Mouse (Mus musculus) CH12.LX (cell line): ENCODE measurements around the gene Rab5b. TPM values are rescaled to one million over a fixed set of nuclear protein-coding genes. Genes with fewer than 3 reads are reported as not detected.

Experiments used
- DNase-seq: peaks from one replicate; pipeline ENCODE4 v3.0.0-alpha.2; 2013; ENCODE audit errors: extremely low read depth
- H3K27ac ChIP-seq: 2 replicates; pipeline ENCODE4 v1.5.1; 2012; ENCODE audit warnings: low read depth, mild to moderate bottlenecking, control low read depth, moderate library complexity; ENCODE audit not compliant: insufficient read depth
- H3K27me3 ChIP-seq: replicated peaks from 2 replicates; pipeline ENCODE3; 2012; ENCODE audit warnings: inconsistent platforms
- H3K36me3 ChIP-seq, 2 experiments: replicated peaks in 1 of 2; 2 replicates each; pipeline versions ENCODE3 to v1.6.1; 2012; ENCODE audit warnings: inconsistent platforms in 1 of 2, low read length in 1 of 2, mild to moderate bottlenecking in 1 of 2, mixed read lengths in 1 of 2, moderate library complexity in 1 of 2; ENCODE audit not compliant: control insufficient read depth in 1 of 2, insufficient read depth in 1 of 2
- H3K4me1 ChIP-seq, 2 experiments: 2 replicates each; pipeline ENCODE4 v1.6.1; 2012; ENCODE audit warnings: inconsistent platforms in 1 of 2, moderate library complexity in 1 of 2; ENCODE audit not compliant: insufficient read depth in 2 of 2, control insufficient read depth in 1 of 2
- H3K4me2 ChIP-seq: 2 replicates; pipeline ENCODE4 v1.6.1; 2012; ENCODE audit warnings: low read depth, mild to moderate bottlenecking, control low read depth; ENCODE audit not compliant: poor library complexity, insufficient read depth, severe bottlenecking
- H3K4me3 ChIP-seq, 3 experiments: fragments of 150-350 bp in 1 of 3; sonication (generic) in 1 of 3; replicated peaks in 1 of 3; 2 replicates each; pipeline versions ENCODE3 to v1.5.1; 2011 to 2012; ENCODE audit warnings: low read depth in 2 of 3, low read length in 2 of 3, mild to moderate bottlenecking in 2 of 3, moderate library complexity in 2 of 3, control low read depth in 1 of 3, improper control_type of control experiment in 1 of 3, inconsistent platforms in 1 of 3, mixed read lengths in 1 of 3; ENCODE audit not compliant: poor library complexity in 1 of 3
- H3K79me2 ChIP-seq: replicated peaks from 2 replicates; pipeline ENCODE4 v1.6.1; 2012; ENCODE audit warnings: mild to moderate bottlenecking, moderate library complexity; ENCODE audit not compliant: control insufficient read depth, poor library complexity, insufficient read depth, severe bottlenecking; ENCODE audit errors: extremely low read depth
- H3K9ac ChIP-seq: 2 replicates; pipeline ENCODE4 v1.6.1; 2012; ENCODE audit warnings: low read depth, mild to moderate bottlenecking, control low read depth, moderate library complexity; ENCODE audit not compliant: insufficient read depth
- H3K9me3 ChIP-seq: replicated peaks from 2 replicates; pipeline ENCODE3; 2012; ENCODE audit warnings: low read length, inconsistent platforms, mixed read lengths
- BHLHE40 ChIP-seq: IDR thresholded peaks from 2 replicates; pipeline ENCODE4 v1.6.1; 2011; ENCODE audit warnings: mild to moderate bottlenecking, low read depth, low read length, improper control_type of control experiment
- CHD2 ChIP-seq: IDR thresholded peaks from 2 replicates; pipeline ENCODE4 v1.6.1; 2011; ENCODE audit warnings: low read length, improper control_type of control experiment
- CTCF ChIP-seq, 2 experiments: IDR thresholded peaks in 1 of 2; conservative IDR thresholded peaks in 1 of 2; 2 replicates each; pipeline ENCODE4 v1.5.1; 2011 to 2012; ENCODE audit warnings: low read depth in 2 of 2, low read length in 2 of 2, improper control_type of control experiment in 1 of 2, inconsistent platforms in 1 of 2, mild to moderate bottlenecking in 1 of 2, moderate library complexity in 1 of 2
- E2F4 ChIP-seq: IDR thresholded peaks from 2 replicates; pipeline ENCODE4 v1.6.1; 2011; ENCODE audit warnings: low read depth, low read length, improper control_type of control experiment; ENCODE audit not compliant: insufficient replicate concordance
- EP300 ChIP-seq: IDR thresholded peaks from 2 replicates; pipeline ENCODE4 v1.6.1; 2011; ENCODE audit warnings: low read length, improper control_type of control experiment
- HCFC1 ChIP-seq: IDR thresholded peaks from 2 replicates; pipeline ENCODE4 v1.6.1; 2012; ENCODE audit warnings: low read depth, mild to moderate bottlenecking, inconsistent platforms, low read length, improper control_type of control experiment
- JUND ChIP-seq: conservative IDR thresholded peaks from 2 replicates; pipeline ENCODE4 v1.6.1; 2011; ENCODE audit warnings: low read depth, low read length, improper control_type of control experiment
- MAFK ChIP-seq: IDR thresholded peaks from 2 replicates; pipeline ENCODE4 v1.6.1; 2011; ENCODE audit warnings: low read length, improper control_type of control experiment; ENCODE audit not compliant: insufficient replicate concordance
- MXI1 ChIP-seq: IDR thresholded peaks from 2 replicates; pipeline ENCODE4 v1.6.1; 2011; ENCODE audit warnings: mild to moderate bottlenecking, low read depth, low read length, improper control_type of control experiment
- NRF1 ChIP-seq: IDR thresholded peaks from 2 replicates; pipeline ENCODE4 v1.6.1; 2014; ENCODE audit warnings: low read depth, mild to moderate bottlenecking, inconsistent platforms, low read length, improper control_type of control experiment, moderate library complexity
- RCOR1 ChIP-seq: conservative IDR thresholded peaks from 2 replicates; pipeline ENCODE4 v1.6.1; 2012; ENCODE audit warnings: low read depth, mild to moderate bottlenecking, inconsistent platforms, low read length, improper control_type of control experiment
- SIN3A ChIP-seq: IDR thresholded peaks from 2 replicates; pipeline ENCODE4 v1.6.1; 2012; ENCODE audit warnings: low read length, improper control_type of control experiment, inconsistent platforms
- SMC3 ChIP-seq: IDR thresholded peaks from 2 replicates; pipeline ENCODE4 v1.6.1; 2011; ENCODE audit warnings: low read depth, low read length, improper control_type of control experiment
- TBP ChIP-seq: conservative IDR thresholded peaks from 2 replicates; pipeline ENCODE4 v1.6.1; 2011; ENCODE audit warnings: low read depth, low read length, improper control_type of control experiment
- TCF12 ChIP-seq: IDR thresholded peaks from 2 replicates; pipeline ENCODE4 v1.6.1; 2014; ENCODE audit warnings: low read depth, mild to moderate bottlenecking, inconsistent platforms, low read length, improper control_type of control experiment
- USF2 ChIP-seq: conservative IDR thresholded peaks from 2 replicates; pipeline ENCODE4 v1.6.1; 2011; ENCODE audit warnings: low read depth, low read length, improper control_type of control experiment
- ZKSCAN1 ChIP-seq: IDR thresholded peaks from 2 replicates; pipeline ENCODE4 v1.6.1; 2012; ENCODE audit warnings: low read depth, inconsistent platforms, low read length, improper control_type of control experiment, borderline replicate concordance
- dilution Hi-C: fragments of 300-500 bp; cut with MboI; formaldehyde crosslinking; loops from 2 replicates; pipeline ENCODE4 v1.14.3; 2020; ENCODE audit warnings: low sequenced_read_pairs; ENCODE audit not compliant: extremely low pct_unique_long_range_greater_than_20kb, extremely low pct_ligation_motif_present
- in situ Hi-C: fragments of 300-500 bp; cut with MboI; formaldehyde crosslinking; loops from 3 replicates; pipeline ENCODE4 v1.14.3; 2019; ENCODE audit warnings: low sequenced_read_pairs, low pct_ligation_motif_present, low pct_unique_long_range_greater_than_20kb, mixed read lengths
- polyA plus RNA-seq: library from polyadenylated mRNA; unstranded; fragments of >175 nt; gene quantifications from 2 replicates; pipeline ENCODE4 v1.2.1, GENCODE M21; 2012; ENCODE audit warnings: low read depth; ENCODE audit not compliant: insufficient read length
- total RNA-seq, 2 experiments: library from RNA; depleted of rRNA; stranded (reverse); fragments of 300-350 nt in 1 of 2; fragments of >200 nt in 1 of 2; gene quantifications; 2 replicates each; pipeline ENCODE4 v1.2.3; 2012 to 2014

Rab5b gene
- total and polyA plus RNA-seq, 3 experiments, result 20.4 to 34.4 (median 27.4) TPM

GRCm38 (mm10) chr10:128627398-128628317 lies 68.4 kb downstream of the Rab5b start:
- H3K79me2 ChIP-seq, result peaks cover 24% of the 10 kb centered on the region
- TF ChIP-seq JUND (no peak), CHD2 (no peak), HCFC1 (no peak), MAFK (no peak), USF2 (no peak), MXI1 (no peak), SMC3 (no peak), E2F4 (no peak), TCF12 (no peak), SIN3A (no peak), NRF1 (no peak), ZKSCAN1 (no peak), BHLHE40 (no peak), RCOR1 (no peak), EP300 (no peak), CTCF (conservative IDR thresholded peaks at IDR 0.05 in 1 of 2, IDR thresholded peaks at IDR 0.05 in 1 of 2; ENCODE audit: low read depth in 2 of 2, low read length in 2 of 2) (no peak), TBP (no peak)
- TF ChIP-seq, all 38 proteins: peak for 0
- no peak overlapping the region for H3K4me3 ChIP-seq
- in situ Hi-C loops (loop anchor here (5.0 kb wide), 1 partner anchor 45 kb away; the partner anchor contains the start of gene Suox), dilution Hi-C loops (no loop called here)
- no peak overlapping the region for H3K4me2 ChIP-seq
- no peak for DNase-seq
- peaks cover 24 to 27% of the 10 kb centered on the region in 2 experiments for H3K36me3 ChIP-seq
- no peaks in the 10 kb centered on the region for H3K9me3 ChIP-seq
- no peak overlapping the region for H3K27ac ChIP-seq
- H3K4me1 ChIP-seq, result peaks cover 7 to 11% of the 10 kb centered on the region in 2 experiments
- H3K27me3 ChIP-seq, result no peaks in the 10 kb centered on the region
- H3K9ac ChIP-seq, result no peak overlapping the region

Other genes starting within 250 kb of the Rab5b start
Only the 20 nearest of the 25 such genes appear.
- 555 and 601 TPM in 2 replicates for gene Myl6, start 202.1 kb downstream of the Rab5b start, total RNA-seq (2012; rRNA removed)
- gene Myl6, start 202.1 kb downstream of the Rab5b start, total RNA-seq (2014; rRNA removed), result 560 and 610 TPM in 2 replicates
- gene Myl6, start 202.1 kb downstream of the Rab5b start, polyA plus RNA-seq, result 366 and 413 TPM in 2 replicates
- gene Myl6b, start 197.6 kb downstream of the Rab5b start, total RNA-seq (2012; rRNA removed), result 2.5 and 2.6 TPM in 2 replicates
- 0.39 and 1.1 TPM in 2 replicates for gene Myl6b, start 197.6 kb downstream of the Rab5b start, total RNA-seq (2014; rRNA removed)
- 3.2 and 3.9 TPM in 2 replicates for gene Myl6b, start 197.6 kb downstream of the Rab5b start, polyA plus RNA-seq
- gene Esyt1, start 170.4 kb downstream of the Rab5b start, total RNA-seq (2012; rRNA removed), result 43.2 and 48.0 TPM in 2 replicates
- gene Esyt1, start 170.4 kb downstream of the Rab5b start, total RNA-seq (2014; rRNA removed), result 20.2 and 20.6 TPM in 2 replicates
- gene Esyt1, start 170.4 kb downstream of the Rab5b start, polyA plus RNA-seq, result 33.0 and 38.2 TPM in 2 replicates
- 19.9 and 20.9 TPM in 2 replicates for gene Zc3h10, start 148.5 kb downstream of the Rab5b start, total RNA-seq (2012; rRNA removed)
- gene Zc3h10, start 148.5 kb downstream of the Rab5b start, total RNA-seq (2014; rRNA removed), result 16.2 TPM in 2 replicates
- 14.4 and 14.6 TPM in 2 replicates for gene Zc3h10, start 148.5 kb downstream of the Rab5b start, polyA plus RNA-seq
- gene Rpl41, start 147.0 kb downstream of the Rab5b start, total RNA-seq (2012; rRNA removed), result 7,686 and 8,549 TPM in 2 replicates
- 2,395 and 2,709 TPM in 2 replicates for gene Rpl41, start 147.0 kb downstream of the Rab5b start, total RNA-seq (2014; rRNA removed)
- gene Rpl41, start 147.0 kb downstream of the Rab5b start, polyA plus RNA-seq, result 6,293 and 8,065 TPM in 2 replicates
- gene Pa2g4, start 130.3 kb downstream of the Rab5b start, total RNA-seq (2012; rRNA removed), result 133 and 166 TPM in 2 replicates
- gene Pa2g4, start 130.3 kb downstream of the Rab5b start, total RNA-seq (2014; rRNA removed), result 126 and 129 TPM in 2 replicates
- 550 and 650 TPM in 2 replicates for gene Pa2g4, start 130.3 kb downstream of the Rab5b start, polyA plus RNA-seq
- gene Erbb3, start 106.6 kb downstream of the Rab5b start, total RNA-seq (2012; rRNA removed), result 12.6 and 13.2 TPM in 2 replicates
- 11.3 and 13.0 TPM in 2 replicates for gene Erbb3, start 106.6 kb downstream of the Rab5b start, total RNA-seq (2014; rRNA removed)
- 7.4 and 7.7 TPM in 2 replicates for gene Erbb3, start 106.6 kb downstream of the Rab5b start, polyA plus RNA-seq
- 2,580 and 2,987 TPM in 2 replicates for gene Rps26, start 69.5 kb downstream of the Rab5b start, total RNA-seq (2012; rRNA removed)
- gene Rps26, start 69.5 kb downstream of the Rab5b start, total RNA-seq (2014; rRNA removed), result 1,667 and 1,906 TPM in 2 replicates
- 2,220 and 2,250 TPM in 2 replicates for gene Rps26, start 69.5 kb downstream of the Rab5b start, polyA plus RNA-seq
- gene Ikzf4, start 50.3 kb downstream of the Rab5b start, total RNA-seq (2012; rRNA removed), result 0.08 and 0.13 TPM in 2 replicates
- 0.09 TPM in 1 of 2 replicates, not detected in the other for gene Ikzf4, start 50.3 kb downstream of the Rab5b start, total RNA-seq (2014; rRNA removed)
- gene Ikzf4, start 50.3 kb downstream of the Rab5b start, polyA plus RNA-seq, result 0.57 and 1.5 TPM in 2 replicates
- 8.3 and 10.5 TPM in 2 replicates for gene Suox, start 22.2 kb downstream of the Rab5b start, total RNA-seq (2012; rRNA removed)
- gene Suox, start 22.2 kb downstream of the Rab5b start, total RNA-seq (2014; rRNA removed), result 10.9 and 11.4 TPM in 2 replicates
- gene Suox, start 22.2 kb downstream of the Rab5b start, polyA plus RNA-seq, result 9.0 TPM in 2 replicates
- gene Pmel, start 7.9 kb upstream of the Rab5b start, total RNA-seq (2012; rRNA removed), result 7.1 and 7.6 TPM in 2 replicates
- gene Pmel, start 7.9 kb upstream of the Rab5b start, total RNA-seq (2014; rRNA removed), result 5.3 and 5.5 TPM in 2 replicates
- gene Pmel, start 7.9 kb upstream of the Rab5b start, polyA plus RNA-seq, result 8.8 and 9.4 TPM in 2 replicates
- 38.9 and 47.1 TPM in 2 replicates for gene Cdk2, start 8.8 kb upstream of the Rab5b start, total RNA-seq (2012; rRNA removed)
- 79.3 and 86.9 TPM in 2 replicates for gene Cdk2, start 8.8 kb upstream of the Rab5b start, total RNA-seq (2014; rRNA removed)
- gene Cdk2, start 8.8 kb upstream of the Rab5b start, polyA plus RNA-seq, result 75.3 and 89.2 TPM in 2 replicates
- 5.9 and 6.6 TPM in 2 replicates for gene Dgka, start 48.6 kb upstream of the Rab5b start, total RNA-seq (2012; rRNA removed)
- 3.4 TPM in 2 replicates for gene Dgka, start 48.6 kb upstream of the Rab5b start, total RNA-seq (2014; rRNA removed)
- gene Dgka, start 48.6 kb upstream of the Rab5b start, polyA plus RNA-seq, result 9.0 and 9.5 TPM in 2 replicates
- 52.8 and 63.1 TPM in 2 replicates for gene Pym1, start 51.6 kb upstream of the Rab5b start, total RNA-seq (2012; rRNA removed)
- gene Pym1, start 51.6 kb upstream of the Rab5b start, total RNA-seq (2014; rRNA removed), result 84.9 and 87.8 TPM in 2 replicates
- gene Pym1, start 51.6 kb upstream of the Rab5b start, polyA plus RNA-seq, result 75.6 and 86.6 TPM in 2 replicates
- gene Mmp19, start 94.6 kb upstream of the Rab5b start, total RNA-seq (2012; rRNA removed), result 0.76 and 1.3 TPM in 2 replicates
- gene Mmp19, start 94.6 kb upstream of the Rab5b start, total RNA-seq (2014; rRNA removed), result 0.39 and 0.50 TPM in 2 replicates
- 0.57 and 0.72 TPM in 2 replicates for gene Mmp19, start 94.6 kb upstream of the Rab5b start, polyA plus RNA-seq
- 33.4 and 33.7 TPM in 2 replicates for gene Dnajc14, start 107.8 kb upstream of the Rab5b start, total RNA-seq (2012; rRNA removed)
- 24.8 and 25.3 TPM in 2 replicates for gene Dnajc14, start 107.8 kb upstream of the Rab5b start, total RNA-seq (2014; rRNA removed)
- gene Dnajc14, start 107.8 kb upstream of the Rab5b start, polyA plus RNA-seq, result 32.6 and 32.8 TPM in 2 replicates
- gene Tmem198b, start 108.1 kb upstream of the Rab5b start, total RNA-seq (2012; rRNA removed), result 1.2 and 2.0 TPM in 2 replicates
- gene Tmem198b, start 108.1 kb upstream of the Rab5b start, total RNA-seq (2014; rRNA removed), result 2.0 and 2.6 TPM in 2 replicates
- 4.5 and 4.7 TPM in 2 replicates for gene Tmem198b, start 108.1 kb upstream of the Rab5b start, polyA plus RNA-seq
- 75.4 and 94.6 TPM in 2 replicates for gene Sarnp, start 121.1 kb upstream of the Rab5b start, total RNA-seq (2012; rRNA removed)
- gene Sarnp, start 121.1 kb upstream of the Rab5b start, total RNA-seq (2014; rRNA removed), result 170 and 198 TPM in 2 replicates
- 201 and 283 TPM in 2 replicates for gene Sarnp, start 121.1 kb upstream of the Rab5b start, polyA plus RNA-seq
- 56.1 and 73.7 TPM in 2 replicates for gene Ormdl2, start 125.4 kb upstream of the Rab5b start, total RNA-seq (2012; rRNA removed)
- 116 and 123 TPM in 2 replicates for gene Ormdl2, start 125.4 kb upstream of the Rab5b start, total RNA-seq (2014; rRNA removed)
- gene Ormdl2, start 125.4 kb upstream of the Rab5b start, polyA plus RNA-seq, result 52.1 and 65.8 TPM in 2 replicates
- 4.5 and 5.4 TPM in 2 replicates for gene Gdf11, start 195.5 kb upstream of the Rab5b start, total RNA-seq (2012; rRNA removed)
- 3.4 and 4.3 TPM in 2 replicates for gene Gdf11, start 195.5 kb upstream of the Rab5b start, total RNA-seq (2014; rRNA removed)
- 7.3 and 7.4 TPM in 2 replicates for gene Gdf11, start 195.5 kb upstream of the Rab5b start, polyA plus RNA-seq